Comparison of ENCODE assay signal across 22 mouse cellular contexts in the genomic region with DNA sequence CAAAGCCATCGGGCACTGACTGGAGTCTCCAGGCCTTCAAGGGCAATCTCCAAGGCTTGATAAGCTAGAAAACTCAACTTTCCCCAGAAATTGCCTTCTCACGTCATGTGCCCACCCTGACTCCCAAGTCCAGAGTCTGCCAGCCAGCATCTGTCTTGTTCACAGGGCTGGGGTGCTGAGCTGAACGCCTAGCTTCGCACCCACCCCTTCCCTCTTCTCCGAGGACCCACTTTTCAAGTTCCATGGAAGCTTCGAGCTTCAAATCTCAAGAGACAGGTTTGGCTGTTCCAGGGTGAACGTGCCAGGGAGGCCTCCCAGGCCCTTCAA. TPM values are rescaled to one million over a fixed set of nuclear protein-coding genes. Genes with fewer than 3 reads are reported as not detected.
DNase-seq lines count a peak whose midpoint lies in the region; ATAC-seq and TF ChIP-seq lines count a peak whose summit lies in the region.
"Had no signal": no experiment of that assay in that cellular context is flagged by ENCODE, and none has a peak within 500 bp of the region (broad histone marks: within the 10 kb centered on the region; RNA-seq: fewer than 3 reads in every experiment).

No protein-coding gene starts in this region.

- no peaks in the 10 kb centered on the region for H3K36me3 ChIP-seq in embryonic facial prominence, embryonic 12.5 days
- no peaks in the 10 kb centered on the region for H3K36me3 ChIP-seq in forebrain, embryonic 16.5 days (ENCODE audit: control insufficient read depth, insufficient read depth)
- H3K36me3 ChIP-seq in midbrain, embryonic 16.5 days (ENCODE audit: control insufficient read depth, insufficient read depth, low read length) = no peaks in the 10 kb centered on the region
- H3K36me3 ChIP-seq in heart, adult 2 months (ENCODE audit: control insufficient read depth, insufficient read depth, low read length) = no peaks in the 10 kb centered on the region
- H3K36me3 ChIP-seq: G1E; heart, embryonic 10.5 days; hindbrain, embryonic 15.5 days had no signal

- H3K9ac ChIP-seq in embryonic facial prominence, embryonic 12.5 days = no peak overlapping the region
- peak overlapping the region; percentile 62 for H3K9ac ChIP-seq in forebrain, embryonic 16.5 days (replicated peaks; ENCODE audit: low read depth, low read length)
- H3K9ac ChIP-seq in midbrain, embryonic 16.5 days (ENCODE audit: low read depth, low read length) = no peak overlapping the region
- no peak overlapping the region for H3K9ac ChIP-seq in heart, adult 2 months (ENCODE audit: low read depth, low read length)
- H3K9ac ChIP-seq: hindbrain, embryonic 15.5 days had no signal

- no peak for TF ChIP-seq EP300 in heart, adult 2 months (IDR thresholded peaks at IDR 0.05; ENCODE audit: insufficient read depth, low read depth, low read length)

- TF ChIP-seq CTCF in left cerebral cortex, adult 2 months (IDR thresholded peaks at IDR 0.05) = no peak
- no peak for TF ChIP-seq CTCF in heart, adult 2 months (IDR thresholded peaks at IDR 0.05)

- peaks cover 15% of the 10 kb centered on the region; the same call in 1 of the 2 replicates for H3K4me1 ChIP-seq in embryonic facial prominence, embryonic 12.5 days
- H3K4me1 ChIP-seq in forebrain, embryonic 16.5 days (replicated peaks; ENCODE audit: control insufficient read depth, insufficient read depth, low read length) = peaks cover 68% of the 10 kb centered on the region
- peaks cover 26% of the 10 kb centered on the region for H3K4me1 ChIP-seq in midbrain, embryonic 16.5 days (ENCODE audit: control insufficient read depth, insufficient read depth, low read length)
- H3K4me1 ChIP-seq in heart, adult 2 months (ENCODE audit: control insufficient read depth, insufficient read depth, low read length) = peaks cover 2% of the 10 kb centered on the region; the same call in 1 of the 2 replicates

- peak overlapping the region; percentile 35 for H3K4me2 ChIP-seq in embryonic facial prominence, embryonic 12.5 days (replicated peaks)
- peak overlapping the region; percentile 89 for H3K4me2 ChIP-seq in forebrain, embryonic 16.5 days (ENCODE audit: low read length)
- peak overlapping the region; percentile 49 for H3K4me2 ChIP-seq in midbrain, embryonic 16.5 days (ENCODE audit: low read length)
- H3K4me2 ChIP-seq: hindbrain, embryonic 15.5 days had no signal

- no peak for DNase-seq in left cerebral cortex, adult 2 months (ENCODE audit: extremely low spot score in 1 of 2, low spot score in 2 of 2)
- no peak for DNase-seq in left cerebral cortex, postnatal 25 days (ENCODE audit: low spot score in 2 of 2)
- DNase-seq in thymus, postnatal 0 days (ENCODE audit: low spot score) = no peak
- no peak for DNase-seq in cerebellum, adult 11 months
- DNase-seq in heart, adult 2 months = no peak
- DNase-seq: cerebellum, postnatal 25 days; heart, postnatal 10 days; kidney, adult 18-20 months; kidney, postnatal 36 days; lung, adult 2 months had no signal

- H3K27ac ChIP-seq in left cerebral cortex, adult 2 months = no peak overlapping the region; the same call in 1 of the 2 replicates
- H3K27ac ChIP-seq in embryonic facial prominence, embryonic 12.5 days = no peak overlapping the region
- H3K27ac ChIP-seq in forebrain, embryonic 16.5 days (ENCODE audit: low read length) = peak overlapping the region; percentile 3; the same call in 1 of the 2 replicates
- no peak overlapping the region for H3K27ac ChIP-seq in midbrain, embryonic 16.5 days (ENCODE audit: low read length)
- H3K27ac ChIP-seq in heart, adult 2 months = no peak overlapping the region
- H3K27ac ChIP-seq: heart, embryonic 10.5 days; hindbrain, embryonic 15.5 days had no signal

- peak overlapping the region; percentile 23; the same call in 1 of the 2 replicates for H3K4me3 ChIP-seq in left cerebral cortex, adult 2 months
- 0 out of 2 replicates have a peak overlapping the region, but pooled peaks have one; percentile 9 for H3K4me3 ChIP-seq in embryonic facial prominence, embryonic 12.5 days
- H3K4me3 ChIP-seq in forebrain, embryonic 16.5 days (replicated peaks; ENCODE audit: low read length) = peak overlapping the region; percentile 45
- peak overlapping the region; percentile 30; the same call in 1 of the 2 replicates for H3K4me3 ChIP-seq in midbrain, embryonic 16.5 days (ENCODE audit: low read depth, low read length)
- no peak overlapping the region for H3K4me3 ChIP-seq in heart, adult 2 months
- H3K4me3 ChIP-seq: hindbrain, embryonic 15.5 days had no signal

- no peaks in the 10 kb centered on the region for H3K9me3 ChIP-seq in embryonic facial prominence, embryonic 12.5 days
- H3K9me3 ChIP-seq in forebrain, embryonic 16.5 days (ENCODE audit: control insufficient read depth, low read length) = no peaks in the 10 kb centered on the region
- H3K9me3 ChIP-seq in midbrain, embryonic 16.5 days (replicated peaks; ENCODE audit: control insufficient read depth, low read length, poor library complexity, severe bottlenecking) = no peaks in the 10 kb centered on the region
- H3K9me3 ChIP-seq: heart, embryonic 10.5 days; hindbrain, embryonic 15.5 days had no signal

- peaks cover 90% of the 10 kb centered on the region for H3K27me3 ChIP-seq in embryonic facial prominence, embryonic 12.5 days
- H3K27me3 ChIP-seq in forebrain, embryonic 16.5 days (replicated peaks; ENCODE audit: control insufficient read depth, insufficient read depth, low read length) = no peaks in the 10 kb centered on the region
- H3K27me3 ChIP-seq in midbrain, embryonic 16.5 days (ENCODE audit: control insufficient read depth, insufficient read depth, low read depth, low read length) = peaks cover 33% of the 10 kb centered on the region
- peaks cover 56% of the 10 kb centered on the region for H3K27me3 ChIP-seq in heart, adult 2 months (ENCODE audit: control insufficient read depth, insufficient read depth, low read length)

- TF ChIP-seq POLR2A in heart, adult 2 months (IDR thresholded peaks at IDR 0.05; ENCODE audit: insufficient read depth, low read depth, low read length) = no peak

- no peaks in the 10 kb centered on the region for H3K79me2 ChIP-seq in heart, adult 2 months (replicated peaks; ENCODE audit: control insufficient read depth, insufficient read depth, low read length)

- ATAC-seq in embryonic facial prominence, embryonic 12.5 days (ENCODE audit: insufficient number of reproducible peaks, insufficient read depth, low FRiP score, low TSS enrichment) = no peak
- no peak for ATAC-seq in forebrain, embryonic 16.5 days
- ATAC-seq in midbrain, embryonic 16.5 days = no peak

- intact Hi-C loops in left cerebral cortex, adult 2 months (cut with DNase I) = loop anchor here (5.0 kb wide), 2 partner anchors 164 to 281 kb away; partner anchors contain the start of gene Scml4
- intact Hi-C loops in left cerebral cortex, postnatal 25 days (cut with DNase I) = loop anchor here (1.0 to 5.0 kb wide), 2 partner anchors 51 to 79 kb away; partner anchors contain the start of gene Snx3
- intact Hi-C loops in heart, adult 2 months (cut with DNase I) = loop anchor here (5.0 kb wide), 1 partner anchor 51 kb away; no protein-coding TSS in a partner anchor

- WGBS in embryonic facial prominence, embryonic 12.5 days = 2% methylated on average over 7 of the region's 7 CpGs
- 5% methylated on average over 7 of the region's 7 CpGs for WGBS in forebrain, embryonic 16.5 days
- WGBS in midbrain, embryonic 16.5 days = 18% methylated on average over 7 of the region's 7 CpGs
- 17% methylated on average over 7 of the region's 7 CpGs for WGBS in heart, adult 2 months

RNA-seq across cellular contexts. Expression of gene Nr2e1, which starts 2.5 kb away (rescaled TPM):
- 10 to 100 TPM; 10.9 to 14.1 TPM for total RNA-seq in left cerebral cortex, adult 2 months (2021)
- total RNA-seq in left cerebral cortex, postnatal 25 days (2021) = 10 to 100 TPM; 13.1 to 13.8 TPM
- 5.8 and 6.6 TPM in 2 replicates for polyA plus RNA-seq in embryonic facial prominence, embryonic 12.5 days (2016; fragmentation: Nextera tagmentation; extraction: Ambion mirVana)
- polyA plus RNA-seq in forebrain, embryonic 16.5 days (2015; fragmentation: Nextera tagmentation; extraction: Ambion mirVana) = 31.2 and 33.8 TPM in 2 replicates
- polyA plus RNA-seq in midbrain, embryonic 16.5 days (2015; fragmentation: Nextera tagmentation; extraction: Ambion mirVana) = 5.2 and 5.6 TPM in 2 replicates
- 0.10 TPM in 1 of 2 replicates, not detected in the other for polyA plus RNA-seq in thymus, postnatal 0 days (2015; fragmentation: Nextera tagmentation; extraction: Ambion mirVana)
- total RNA-seq in heart, adult 2 months (2021) = not detected
- polyA plus RNA-seq in heart, adult 2 months (2012; rRNA removed) = not detected in 2 replicates
- total RNA-seq: adrenal gland, adult 18-20 months; G1E; gastrocnemius, adult 8-10 months; heart, postnatal 10 days; liver, adult 2 months had no signal
- polyA plus RNA-seq: G1E; heart, embryonic 10.5 days; liver, adult 2 months; lung, adult 2 months; neural tube, embryonic 14.5 days; small intestine, adult 2 months; urinary bladder, adult 2 months had no signal

RNA-seq across cellular contexts. Expression of gene Ostm1, which starts 2.7 kb away (rescaled TPM):
- 10 to 100 TPM; 47.0 to 52.3 TPM for total RNA-seq in left cerebral cortex, adult 2 months (2021)
- total RNA-seq in left cerebral cortex, postnatal 25 days (2021) = 10 to 100 TPM; 49.3 to 50.1 TPM
- 13.6 and 14.1 TPM in 2 replicates for polyA plus RNA-seq in embryonic facial prominence, embryonic 12.5 days (2016; fragmentation: Nextera tagmentation; extraction: Ambion mirVana)
- 44.9 and 49.3 TPM in 2 replicates for polyA plus RNA-seq in forebrain, embryonic 16.5 days (2015; fragmentation: Nextera tagmentation; extraction: Ambion mirVana)
- polyA plus RNA-seq in midbrain, embryonic 16.5 days (2015; fragmentation: Nextera tagmentation; extraction: Ambion mirVana) = 39.9 and 43.7 TPM in 2 replicates
- 95.3 and 102 TPM in 2 replicates for polyA plus RNA-seq in thymus, postnatal 0 days (2015; fragmentation: Nextera tagmentation; extraction: Ambion mirVana)
- total RNA-seq in heart, adult 2 months (2021) = 10 to 100 TPM; 18.0 to 19.2 TPM
- polyA plus RNA-seq in heart, adult 2 months (2012; rRNA removed) = 14.0 and 18.4 TPM in 2 replicates

Comparison
In these comparisons a context has a peak if more than half of its experiments do, and no peak if none do; other contexts are left out.
1. H3K4me2 ChIP-seq: peak in every context shown above with its lines; median percentile 89 in forebrain, embryonic 16.5 days; 49 in midbrain, embryonic 16.5 days; 35 in embryonic facial prominence, embryonic 12.5 days.